Mouse (Mus musculus): ENCODE results near the gene Slc1a3.
A peak's percentile ranks its signal among the peaks of the same experiment; 100 is the strongest.

Slc1a3 gene

GRCm38 (mm10) chr15:8658086-8658980 is 52.2 kb downstream of the Slc1a3 start:
- no peak for DNase-seq (ENCODE audit: low spot score)

GRCm38 (mm10) chr15:8655251-8655650 is 55.3 kb downstream of the Slc1a3 start:
- no peak for DNase-seq (ENCODE audit: low spot score)

GRCm38 (mm10) chr15:8652637-8653036 is 57.9 kb downstream of the Slc1a3 start:
- no peak for DNase-seq (ENCODE audit: low spot score)

- DNase-seq (ENCODE audit: low spot score) = no peak
Observed at GRCm38 (mm10) chr15:8643997-8644692, 66.4 kb downstream of the Slc1a3 start.

- DNase-seq (ENCODE audit: low spot score) = no peak
Observed at GRCm38 (mm10) chr15:8639856-8640255, 70.7 kb downstream of the Slc1a3 start.

GRCm38 (mm10) chr15:8638568-8639325 is 71.8 kb downstream of the Slc1a3 start:
- no peak for DNase-seq (ENCODE audit: low spot score)

- DNase-seq (ENCODE audit: low spot score) = no peak
Observed at GRCm38 (mm10) chr15:8637283-8637682, 73.3 kb downstream of the Slc1a3 start.

GRCm38 (mm10) chr15:8635974-8636373 is 74.6 kb downstream of the Slc1a3 start:
- no peak for DNase-seq (ENCODE audit: low spot score)

- no peak for DNase-seq (ENCODE audit: low spot score)
Observed at GRCm38 (mm10) chr15:8634807-8635206, 75.8 kb downstream of the Slc1a3 start.

GRCm38 (mm10) chr15:8634355-8634754 is 76.2 kb downstream of the Slc1a3 start:
- no peak for DNase-seq (ENCODE audit: low spot score)

GRCm38 (mm10) chr15:8633375-8633774 is 77.2 kb downstream of the Slc1a3 start:
- peak; percentile 71 for DNase-seq (ENCODE audit: low spot score)

GRCm38 (mm10) chr15:8632361-8632760 is 78.2 kb downstream of the Slc1a3 start:
- DNase-seq (ENCODE audit: low spot score) = peak; percentile 85

GRCm38 (mm10) chr15:8629317-8629831 is 81.2 kb downstream of the Slc1a3 start:
- peak; percentile 91 for DNase-seq (ENCODE audit: low spot score)

GRCm38 (mm10) chr15:8628150-8628549 is 82.4 kb downstream of the Slc1a3 start:
- no peak for DNase-seq (ENCODE audit: low spot score)

- peak; percentile 89 for DNase-seq (ENCODE audit: low spot score)
Observed at GRCm38 (mm10) chr15:8627097-8627537, 83.4 kb downstream of the Slc1a3 start.

- DNase-seq (ENCODE audit: low spot score) = peak; percentile 39
Observed at GRCm38 (mm10) chr15:8625370-8625769, 85.2 kb downstream of the Slc1a3 start.

- DNase-seq (ENCODE audit: low spot score) = peak; percentile 42
Observed at GRCm38 (mm10) chr15:8623879-8624278, 86.7 kb downstream of the Slc1a3 start.

- DNase-seq (ENCODE audit: low spot score) = no peak
Observed at GRCm38 (mm10) chr15:8619479-8620026, 91.0 kb downstream of the Slc1a3 start.

- DNase-seq (ENCODE audit: low spot score) = no peak
Observed at GRCm38 (mm10) chr15:8616290-8616689, 94.3 kb downstream of the Slc1a3 start.

- DNase-seq (ENCODE audit: low spot score) = no peak
Observed at GRCm38 (mm10) chr15:8615511-8616224, 94.9 kb downstream of the Slc1a3 start.

GRCm38 (mm10) chr15:8614701-8615100 is 95.9 kb downstream of the Slc1a3 start:
- DNase-seq (ENCODE audit: low spot score) = no peak
